Mouse (Mus musculus) kidney, embryonic 16.5 days (tissue): ENCODE results near the gene Thtpa. TPM values are rescaled to one million over a fixed set of nuclear protein-coding genes. Genes with fewer than 3 reads are reported as not detected.
A peak's percentile ranks its signal among the peaks of the same experiment; 100 is the strongest.

Experiments used
- ATAC-seq: fragments of 200-750 bp; cut with Nextera tagmentation; 2 replicates; pipeline ENCODE4 v1.8.0; 2017; ENCODE audit warnings: moderate TSS enrichment; ENCODE audit not compliant: low FRiP score, low TSS enrichment
- H3K27ac ChIP-seq: fragments of 300-500 bp; sonication (generic); 2 replicates; pipeline ENCODE4 v1.5.1; 2014; ENCODE audit warnings: low read length
- H3K27me3 ChIP-seq: fragments of 300-500 bp; sonication (generic); 2 replicates; pipeline ENCODE4 v1.6.1; 2014; ENCODE audit warnings: low read length, control low read depth, mixed read lengths; ENCODE audit not compliant: insufficient read depth
- H3K36me3 ChIP-seq: fragments of 300-500 bp; sonication (generic); 2 replicates; pipeline ENCODE4 v1.6.1; 2014; ENCODE audit warnings: low read length, control low read depth, mixed read lengths; ENCODE audit not compliant: insufficient read depth
- H3K4me1 ChIP-seq: fragments of 300-500 bp; sonication (generic); 2 replicates; pipeline ENCODE4 v1.6.1; 2014; ENCODE audit warnings: low read length, control low read depth, mixed read lengths; ENCODE audit not compliant: insufficient read depth
- H3K4me2 ChIP-seq: fragments of 300-500 bp; sonication (generic); replicated peaks from 2 replicates; pipeline ENCODE4 v1.6.1; 2014; ENCODE audit warnings: low read depth, low read length
- H3K4me3 ChIP-seq: fragments of 300-500 bp; sonication (generic); 2 replicates; pipeline ENCODE4 v1.5.1; 2014; ENCODE audit warnings: mild to moderate bottlenecking, low read length
- H3K9ac ChIP-seq: fragments of 300-500 bp; sonication (generic); replicated peaks from 2 replicates; pipeline ENCODE4 v1.6.1; 2014; ENCODE audit warnings: low read length
- H3K9me3 ChIP-seq: fragments of 300-500 bp; sonication (generic); 2 replicates; pipeline ENCODE4 v1.6.1; 2016; ENCODE audit warnings: low read length, control low read depth
- WGBS: fragments of 180-500 bp; shearing (Covaris S2); extraction: QIAGEN DNeasy Blood & Tissue Kit; methylation state at CpG from one replicate; pipeline ENCODE4 v1.1.7; 2014; 5-methylcytosine and 5-hydroxymethylcytosine counted together
- polyA plus RNA-seq: library from polyadenylated mRNA; unstranded; fragments of >200 nt; fragmentation: Nextera tagmentation; extraction: Ambion mirVana; gene quantifications from 2 replicates; pipeline ENCODE4 v1.2.1, GENCODE M21; 2015

Gene Thtpa
- polyA plus RNA-seq, 1 experiment from 2014 or later = 28.9 TPM

- H3K9ac ChIP-seq = no peak overlapping the region
- WGBS = 14% methylated on average over 17 of the region's 17 CpGs
Observed at GRCm38 (mm10) chr14:55062626-55063025, 32.0 kb upstream of the Thtpa start.

GRCm38 (mm10) chr14:55063117-55063516 is 31.5 kb upstream of the Thtpa start:
- H3K4me2 ChIP-seq = no peak overlapping the region
- H3K4me3 ChIP-seq = no peak overlapping the region
- no peak overlapping the region for H3K27ac ChIP-seq
- ATAC-seq = no peak
- H3K36me3 ChIP-seq = peaks cover 9% of the 10 kb centered on the region
- H3K9ac ChIP-seq = no peak overlapping the region
- H3K4me1 ChIP-seq = peaks cover 14% of the 10 kb centered on the region
- H3K9me3 ChIP-seq = no peaks in the 10 kb centered on the region
- WGBS = 69% methylated on average over 5 of the region's 5 CpGs
- H3K27me3 ChIP-seq = no peaks in the 10 kb centered on the region

More at GRCm38 (mm10) chr14:55062626-55063025, 32.0 kb upstream of the Thtpa start:
- H3K4me2 ChIP-seq = peak overlapping the region; percentile 43
- no peak overlapping the region for H3K4me3 ChIP-seq
- H3K27ac ChIP-seq = no peak overlapping the region
- no peaks in the 10 kb centered on the region for H3K9me3 ChIP-seq
- no peaks in the 10 kb centered on the region for H3K27me3 ChIP-seq
- peaks cover 14% of the 10 kb centered on the region for H3K4me1 ChIP-seq
- peaks cover 9% of the 10 kb centered on the region for H3K36me3 ChIP-seq
- peak; percentile 62; the same call in 1 of the 2 replicates for ATAC-seq

GRCm38 (mm10) chr14:55063581-55064381 is 30.8 kb upstream of the Thtpa start:
- ATAC-seq = no peak
- Histone ChIP-seq H3K36me3 (peaks cover 9% of the 10 kb centered on the region), H3K9me3 (no peaks in the 10 kb centered on the region), H3K9ac (no peak overlapping the region), H3K4me2 (no peak overlapping the region), H3K27me3 (no peaks in the 10 kb centered on the region), H3K27ac (no peak overlapping the region), H3K4me3 (no peak overlapping the region), H3K4me1 (peaks cover 14% of the 10 kb centered on the region)
- WGBS = 87% methylated on average over 22 of the region's 22 CpGs

GRCm38 (mm10) chr14:55064481-55065370 is 29.9 kb upstream of the Thtpa start:
- WGBS = 80% methylated on average over 35 of the region's 35 CpGs
- no peak for ATAC-seq
- H3K4me2 ChIP-seq = no peak overlapping the region

GRCm38 (mm10) chr14:55065391-55065790 is 29.2 kb upstream of the Thtpa start:
- H3K9me3 ChIP-seq = no peaks in the 10 kb centered on the region
- peaks cover 9% of the 10 kb centered on the region for H3K36me3 ChIP-seq
- H3K27ac ChIP-seq = no peak overlapping the region
- WGBS = 90% methylated on average over 13 of the region's 13 CpGs
- no peak overlapping the region for H3K4me3 ChIP-seq
- peaks cover 14% of the 10 kb centered on the region for H3K4me1 ChIP-seq
- no peak overlapping the region for H3K4me2 ChIP-seq
- no peak for ATAC-seq
- no peak overlapping the region for H3K9ac ChIP-seq
- no peaks in the 10 kb centered on the region for H3K27me3 ChIP-seq

More at GRCm38 (mm10) chr14:55064481-55065370, 29.9 kb upstream of the Thtpa start:
- Histone ChIP-seq H3K9me3 (no peaks in the 10 kb centered on the region), H3K4me1 (peaks cover 14% of the 10 kb centered on the region), H3K36me3 (peaks cover 9% of the 10 kb centered on the region), H3K4me3 (no peak overlapping the region), H3K27me3 (no peaks in the 10 kb centered on the region), H3K27ac (no peak overlapping the region), H3K9ac (no peak overlapping the region)

GRCm38 (mm10) chr14:55066042-55066441 is 28.5 kb upstream of the Thtpa start:
- Histone ChIP-seq H3K9ac (no peak overlapping the region), H3K36me3 (peaks cover 9% of the 10 kb centered on the region), H3K4me2 (no peak overlapping the region), H3K9me3 (no peaks in the 10 kb centered on the region), H3K4me3 (no peak overlapping the region), H3K27me3 (no peaks in the 10 kb centered on the region), H3K4me1 (peaks cover 12% of the 10 kb centered on the region), H3K27ac (no peak overlapping the region)
- WGBS = 87% methylated on average over 8 of the region's 8 CpGs
- ATAC-seq = no peak

GRCm38 (mm10) chr14:55071756-55072155 is 22.8 kb upstream of the Thtpa start:
- peak; percentile 33; the same call in 1 of the 2 replicates for ATAC-seq
- no peaks in the 10 kb centered on the region for H3K9me3 ChIP-seq
- no peak overlapping the region for H3K27ac ChIP-seq
- peaks cover 16% of the 10 kb centered on the region for H3K4me1 ChIP-seq
- no peaks in the 10 kb centered on the region; the same call in 1 of the 2 replicates for H3K27me3 ChIP-seq
- peaks cover 6% of the 10 kb centered on the region; the same call in 1 of the 2 replicates for H3K36me3 ChIP-seq
- peak overlapping the region; percentile 39 for H3K4me2 ChIP-seq
- peak overlapping the region; percentile 37 for H3K9ac ChIP-seq
- WGBS = 12% methylated on average over 19 of the region's 19 CpGs
- H3K4me3 ChIP-seq = peak overlapping the region; percentile 10; the same call in 1 of the 2 replicates

GRCm38 (mm10) chr14:55074416-55074815 is 20.2 kb upstream of the Thtpa start:
- no peak overlapping the region for H3K27ac ChIP-seq
- ATAC-seq = no peak
- H3K27me3 ChIP-seq = no peaks in the 10 kb centered on the region; the same call in 1 of the 2 replicates
- H3K9ac ChIP-seq = no peak overlapping the region
- no peaks in the 10 kb centered on the region for H3K9me3 ChIP-seq
- 92% methylated on average over 12 of the region's 12 CpGs for WGBS
- no peak overlapping the region for H3K4me3 ChIP-seq
- 0 out of 2 replicates have a peak, but pooled peaks cover 4% of the 10 kb centered on the region for H3K36me3 ChIP-seq
- no peak overlapping the region for H3K4me2 ChIP-seq
- peaks cover 34% of the 10 kb centered on the region for H3K4me1 ChIP-seq

GRCm38 (mm10) chr14:55076224-55076623 is 18.4 kb upstream of the Thtpa start:
- H3K4me3 ChIP-seq = no peak overlapping the region
- 40% methylated on average over 6 of the region's 6 CpGs for WGBS

More at GRCm38 (mm10) chr14:55076224-55076623, 18.4 kb upstream of the Thtpa start:
- H3K9me3 ChIP-seq = no peaks in the 10 kb centered on the region
- H3K9ac ChIP-seq = 0 out of 2 replicates have a peak overlapping the region, but pooled peaks have one; percentile 2
- no peak overlapping the region for H3K4me2 ChIP-seq
- no peak overlapping the region for H3K27ac ChIP-seq
- H3K36me3 ChIP-seq = 0 out of 2 replicates have a peak, but pooled peaks cover 4% of the 10 kb centered on the region
- H3K27me3 ChIP-seq = no peaks in the 10 kb centered on the region; the same call in 1 of the 2 replicates
- ATAC-seq = no peak
- H3K4me1 ChIP-seq = peaks cover 37% of the 10 kb centered on the region
